Comparison of ENCODE assay signal across 13 mouse cellular contexts in the genomic region with DNA sequence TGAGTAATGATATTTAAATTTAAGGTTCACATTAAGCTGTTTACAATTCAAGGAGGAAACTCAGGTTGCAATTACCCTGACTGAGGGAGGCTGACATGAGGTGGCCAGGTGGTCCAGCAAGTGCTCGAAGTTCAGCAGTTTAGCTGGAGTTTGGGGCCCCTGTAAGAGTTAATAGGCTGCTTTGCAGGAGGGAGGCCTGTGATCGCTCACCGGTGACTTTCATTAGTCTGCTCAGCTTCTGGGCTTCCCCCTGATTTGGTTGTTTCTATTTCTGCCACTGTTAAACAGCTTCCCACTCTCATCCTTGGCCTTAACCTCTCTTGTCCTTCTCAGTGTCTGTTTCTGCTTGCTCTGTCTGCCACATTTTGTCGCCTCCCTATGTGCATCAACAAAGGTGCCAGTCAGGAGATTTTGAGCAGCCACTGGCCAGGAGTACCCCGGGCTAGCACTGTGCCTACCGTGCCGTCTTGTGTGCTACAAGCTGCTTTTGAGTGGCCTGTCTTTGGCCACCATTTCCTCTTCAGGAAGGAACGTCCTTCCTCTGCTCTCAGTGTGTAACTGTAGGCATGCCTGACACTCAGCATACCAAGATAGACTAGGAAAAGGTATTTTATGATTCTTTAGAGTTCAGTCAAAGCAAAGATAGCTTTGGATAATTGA.
DNase-seq lines count a peak whose midpoint lies in the region; ATAC-seq and TF ChIP-seq lines count a peak whose summit lies in the region.
"Had no signal": no experiment of that assay in that cellular context is flagged by ENCODE, and none has a peak within 500 bp of the region (broad histone marks: within the 10 kb centered on the region; RNA-seq: fewer than 3 reads in every experiment).

No protein-coding gene starts in this region.

- no peaks in the 10 kb centered on the region for H3K27me3 ChIP-seq in heart, embryonic 13.5 days (replicated peaks)
- no peaks in the 10 kb centered on the region for H3K27me3 ChIP-seq in megakaryocyte, embryonic 14.5 days (replicated peaks)

- ATAC-seq in common myeloid progenitor, adult 5-6 weeks (replicated peaks; ENCODE audit: low read depth, poor library complexity, severe bottlenecking), result peak; percentile 20; the same call in 1 of the 2 replicates
- ATAC-seq in heart, embryonic 13.5 days (ENCODE audit: extremely low read depth, insufficient number of reproducible peaks, low FRiP score, low TSS enrichment), result no peak

- no peak for TF ChIP-seq CTCF in layer of hippocampus, adult 2 months (conservative IDR thresholded peaks at IDR 0.05)

- H3K9ac ChIP-seq in heart, embryonic 13.5 days, result peak overlapping the region; percentile 25; the same call in 1 of the 2 replicates
- H3K9ac ChIP-seq: lung, embryonic 14.5 days had no signal

- H3K9me3 ChIP-seq in heart, embryonic 13.5 days, result no peaks in the 10 kb centered on the region
- H3K9me3 ChIP-seq in megakaryocyte, embryonic 14.5 days, result no peaks in the 10 kb centered on the region
- H3K9me3 ChIP-seq: forebrain, embryonic 10.5 days had no signal

- H3K36me3 ChIP-seq in heart, embryonic 13.5 days, result peaks cover 25% of the 10 kb centered on the region
- peaks cover 36% of the 10 kb centered on the region for H3K36me3 ChIP-seq in megakaryocyte, embryonic 14.5 days (replicated peaks; ENCODE audit: low read length)
- H3K36me3 ChIP-seq: forebrain, embryonic 10.5 days had no signal

- DNase-seq in layer of hippocampus, adult 2 months (ENCODE audit: low spot score in 2 of 2), result no peak
- DNase-seq in layer of hippocampus, adult 9-10 months (ENCODE audit: low spot score), result no peak
- DNase-seq in frontal cortex, postnatal 36 days (ENCODE audit: low spot score in 2 of 2), result no peak
- no peak for DNase-seq in left cerebral cortex, adult 8-10 months (ENCODE audit: low spot score in 2 of 2)
- DNase-seq: left cerebral cortex, postnatal 4 days; lung, embryonic 14.5 days; retina, postnatal 1 day had no signal

- no peak overlapping the region for H3K4me3 ChIP-seq in layer of hippocampus, adult 2 months
- H3K4me3 ChIP-seq in heart, embryonic 13.5 days, result no peak overlapping the region
- H3K4me3 ChIP-seq in megakaryocyte, embryonic 14.5 days (replicated peaks), result peak overlapping the region; percentile 82
- H3K4me3 ChIP-seq: forebrain, embryonic 10.5 days had no signal

- H3K4me2 ChIP-seq in heart, embryonic 13.5 days, result 0 out of 2 replicates have a peak overlapping the region, but pooled peaks have one; percentile 12
- H3K4me2 ChIP-seq: lung, embryonic 14.5 days; midbrain, embryonic 11.5 days had no signal

- H3K27ac ChIP-seq in layer of hippocampus, adult 2 months, result 0 out of 2 replicates have a peak overlapping the region, but pooled peaks have one; percentile 18
- peak overlapping the region; percentile 83 for H3K27ac ChIP-seq in heart, embryonic 13.5 days (replicated peaks)
- H3K27ac ChIP-seq: forebrain, embryonic 10.5 days; kidney, postnatal 0 days had no signal

- H3K4me1 ChIP-seq in heart, embryonic 13.5 days, result peaks cover 18% of the 10 kb centered on the region
- H3K4me1 ChIP-seq in megakaryocyte, embryonic 14.5 days, result peaks cover 82% of the 10 kb centered on the region

- 14% methylated on average over 8 of the region's 8 CpGs for WGBS in heart, embryonic 13.5 days
